Mouse (Mus musculus) heart, embryonic 13.5 days (tissue): ENCODE measurements around the gene Nptxr. TPM values are rescaled to one million over a fixed set of nuclear protein-coding genes. Genes with fewer than 3 reads are reported as not detected.
A peak's percentile ranks its signal among the peaks of the same experiment; 100 is the strongest.

Experiments used
- ATAC-seq: fragments of 200-750 bp; cut with Nextera tagmentation; 2 replicates; pipeline ENCODE4 v1.8.0; 2017; ENCODE audit warnings: moderate TSS enrichment; ENCODE audit not compliant: insufficient number of reproducible peaks, low FRiP score, low TSS enrichment; ENCODE audit errors: extremely low read depth
- H3K27ac ChIP-seq: fragments of 300-500 bp; sonication (generic); replicated peaks from 2 replicates; pipeline ENCODE4 v1.5.1; 2015; ENCODE audit warnings: moderate library complexity, mild to moderate bottlenecking, inconsistent platforms
- H3K27me3 ChIP-seq: fragments of 300-500 bp; sonication (generic); replicated peaks from 2 replicates; pipeline ENCODE4 v1.6.1; 2015; ENCODE audit warnings: mild to moderate bottlenecking, inconsistent platforms
- H3K36me3 ChIP-seq: fragments of 300-500 bp; sonication (generic); 2 replicates; pipeline ENCODE4 v1.6.1; 2015; ENCODE audit warnings: mild to moderate bottlenecking, inconsistent platforms
- H3K4me1 ChIP-seq: fragments of 300-500 bp; sonication (generic); 2 replicates; pipeline ENCODE4 v1.6.1; 2015; ENCODE audit warnings: inconsistent platforms
- H3K4me2 ChIP-seq: fragments of 300-500 bp; sonication (generic); 2 replicates; pipeline ENCODE4 v1.6.1; 2015; ENCODE audit warnings: inconsistent platforms, mild to moderate bottlenecking, moderate library complexity
- H3K4me3 ChIP-seq: fragments of 300-500 bp; sonication (generic); 2 replicates; pipeline ENCODE4 v1.5.1; 2015; ENCODE audit warnings: moderate library complexity, mild to moderate bottlenecking, inconsistent platforms
- H3K9ac ChIP-seq: fragments of 300-500 bp; sonication (generic); 2 replicates; pipeline ENCODE4 v1.6.1; 2015; ENCODE audit warnings: inconsistent platforms, mild to moderate bottlenecking, moderate library complexity
- H3K9me3 ChIP-seq: fragments of 300-500 bp; sonication (generic); 2 replicates; pipeline ENCODE4 v1.6.1; 2016; ENCODE audit warnings: inconsistent platforms
- WGBS: fragments of 180-500 bp; shearing (Covaris S2); methylation state at CpG from one replicate; pipeline ENCODE4 v1.1.7; 2015; ENCODE audit warnings: mixed read lengths; 5-methylcytosine and 5-hydroxymethylcytosine counted together
- polyA plus RNA-seq: library from polyadenylated mRNA; unstranded; fragments of >200 nt; fragmentation: Nextera tagmentation; extraction: Ambion mirVana; gene quantifications from 2 replicates; pipeline ENCODE4 v1.2.1, GENCODE M21; 2015

Nptxr gene
- 1.6 and 1.7 TPM in 2 replicates for polyA plus RNA-seq

GRCm38 (mm10) chr15:79804352-79805071, at the start of gene Nptxr:
Gene Nptxr (minus strand): TSS chr15:79804766.
- Histone ChIP-seq H3K4me3 (peak within 1 kb of the TSS; percentile 69), H3K9ac (peak within 1 kb of the TSS; percentile 81), H3K27me3 (peaks cover 99% of the 10 kb centered on the region), H3K4me1 (peaks cover 15% of the 10 kb centered on the region), H3K9me3 (no peaks in the 10 kb centered on the region), H3K4me2 (peak within 1 kb of the TSS; percentile 90), H3K27ac (no peak within 1 kb of the TSS), H3K36me3 (no peaks in the 10 kb centered on the region)
- WGBS = under 1% methylated on average over 64 of the region's 91 CpGs
- ATAC-seq = peak; percentile 40; the same call in 1 of the 2 replicates

GRCm38 (mm10) chr15:79850143-79850542, 45.6 kb upstream of the Nptxr start:
- H3K27me3 ChIP-seq = no peaks in the 10 kb centered on the region
- H3K27ac ChIP-seq = no peak overlapping the region
- no peak for ATAC-seq
- H3K4me2 ChIP-seq = no peak overlapping the region
- H3K36me3 ChIP-seq = no peaks in the 10 kb centered on the region
- no peak overlapping the region for H3K9ac ChIP-seq
- H3K4me1 ChIP-seq = peaks cover 12% of the 10 kb centered on the region
- WGBS = 88% methylated on average over 2 of the region's 2 CpGs
- H3K4me3 ChIP-seq = no peak overlapping the region
- H3K9me3 ChIP-seq = peaks cover 5% of the 10 kb centered on the region; the same call in 1 of the 2 replicates

- H3K27me3 ChIP-seq = no peaks in the 10 kb centered on the region
- H3K4me2 ChIP-seq = no peak overlapping the region
- peak overlapping the region; percentile 8; the same call in 1 of the 2 replicates for H3K27ac ChIP-seq
- peaks cover 12% of the 10 kb centered on the region for H3K4me1 ChIP-seq
- ATAC-seq = no peak
- no peaks in the 10 kb centered on the region for H3K36me3 ChIP-seq
- H3K4me3 ChIP-seq = no peak overlapping the region
- 0 out of 2 replicates have a peak overlapping the region, but pooled peaks have one; percentile 25 for H3K9ac ChIP-seq
- 17% methylated on average over 5 of the region's 5 CpGs for WGBS
- H3K9me3 ChIP-seq = peaks cover 5% of the 10 kb centered on the region; the same call in 1 of the 2 replicates
Measured at GRCm38 (mm10) chr15:79847100-79847499, 42.5 kb upstream of the Nptxr start.

- no peak overlapping the region for H3K4me3 ChIP-seq
- no peak for ATAC-seq
- 63% methylated on average over 4 of the region's 4 CpGs for WGBS
- H3K27me3 ChIP-seq = no peaks in the 10 kb centered on the region
- H3K27ac ChIP-seq = no peak overlapping the region
- no peak overlapping the region for H3K9ac ChIP-seq
- H3K9me3 ChIP-seq = peaks cover 5% of the 10 kb centered on the region; the same call in 1 of the 2 replicates
- no peak overlapping the region for H3K4me2 ChIP-seq
- H3K36me3 ChIP-seq = no peaks in the 10 kb centered on the region
- peaks cover 12% of the 10 kb centered on the region for H3K4me1 ChIP-seq
Measured at GRCm38 (mm10) chr15:79845986-79846385, 41.4 kb upstream of the Nptxr start.

- no peak overlapping the region for H3K4me2 ChIP-seq
- no peak for ATAC-seq
- WGBS = 86% methylated on average over 3 of the region's 3 CpGs
- H3K27ac ChIP-seq = no peak overlapping the region
- no peaks in the 10 kb centered on the region for H3K9me3 ChIP-seq
- peaks cover 11% of the 10 kb centered on the region for H3K4me1 ChIP-seq
- H3K36me3 ChIP-seq = no peaks in the 10 kb centered on the region
- peaks cover 8% of the 10 kb centered on the region for H3K27me3 ChIP-seq
- no peak overlapping the region for H3K9ac ChIP-seq
- no peak overlapping the region for H3K4me3 ChIP-seq
Measured at GRCm38 (mm10) chr15:79842985-79843384, 38.4 kb upstream of the Nptxr start.

GRCm38 (mm10) chr15:79840281-79840680, 35.7 kb upstream of the Nptxr start:
- Histone ChIP-seq H3K4me2 (no peak overlapping the region), H3K27ac (no peak overlapping the region), H3K27me3 (peaks cover 8% of the 10 kb centered on the region), H3K9me3 (no peaks in the 10 kb centered on the region), H3K4me3 (no peak overlapping the region), H3K9ac (no peak overlapping the region), H3K4me1 (peaks cover under 1% of the 10 kb centered on the region; the same call in 1 of the 2 replicates), H3K36me3 (no peaks in the 10 kb centered on the region)
- no peak for ATAC-seq
- WGBS = 46% methylated on average over 2 of the region's 2 CpGs

- no peak for ATAC-seq
- peaks cover 37% of the 10 kb centered on the region for H3K4me1 ChIP-seq
- peak overlapping the region; percentile 90 for H3K4me3 ChIP-seq
- peaks cover under 1% of the 10 kb centered on the region; the same call in 1 of the 2 replicates for H3K27me3 ChIP-seq
- H3K9ac ChIP-seq = peak overlapping the region; percentile 74
- peak overlapping the region; percentile 91 for H3K4me2 ChIP-seq
- WGBS = 61% methylated on average over 9 of the region's 9 CpGs
- H3K36me3 ChIP-seq = peaks cover 16% of the 10 kb centered on the region
- H3K9me3 ChIP-seq = no peaks in the 10 kb centered on the region
- peak overlapping the region; percentile 97 for H3K27ac ChIP-seq
Measured at GRCm38 (mm10) chr15:79834881-79835260, 30.3 kb upstream of the Nptxr start.

- peak within 1 kb of the TSS; percentile 97 for H3K27ac ChIP-seq
- no peaks in the 10 kb centered on the region for H3K9me3 ChIP-seq
- peaks cover 42% of the 10 kb centered on the region for H3K4me1 ChIP-seq
- H3K36me3 ChIP-seq = peaks cover 16% of the 10 kb centered on the region
- H3K4me2 ChIP-seq = peak within 1 kb of the TSS; percentile 91
- WGBS = 1% methylated on average over 58 of the region's 58 CpGs
- H3K4me3 ChIP-seq = peak within 1 kb of the TSS; percentile 90
- peak within 1 kb of the TSS; percentile 97 for H3K9ac ChIP-seq
- no peaks in the 10 kb centered on the region; the same call in 1 of the 2 replicates for H3K27me3 ChIP-seq
- peak; percentile 78 for ATAC-seq
Measured at GRCm38 (mm10) chr15:79834130-79834880, 29.7 kb upstream of the Nptxr start, which contains the start of the genes Npcd and Cbx6. Gene Npcd (minus strand): TSS chr15:79834237. Gene Cbx6 (minus strand): TSS chr15:79834688.

- Histone ChIP-seq H3K4me3 (peak overlapping the region; percentile 90), H3K9ac (peak overlapping the region; percentile 97), H3K36me3 (peaks cover 23% of the 10 kb centered on the region), H3K4me1 (peaks cover 51% of the 10 kb centered on the region), H3K4me2 (peak overlapping the region; percentile 91), H3K27me3 (no peaks in the 10 kb centered on the region; the same call in 1 of the 2 replicates), H3K27ac (peak overlapping the region; percentile 97), H3K9me3 (no peaks in the 10 kb centered on the region)
- ATAC-seq = peak; percentile 37; the same call in 1 of the 2 replicates
- under 1% methylated on average over 41 of the region's 41 CpGs for WGBS
Measured at GRCm38 (mm10) chr15:79833251-79834050, 28.9 kb upstream of the Nptxr start.

- Histone ChIP-seq H3K4me3 (peak overlapping the region; percentile 90), H3K4me2 (peak overlapping the region; percentile 91), H3K9me3 (no peaks in the 10 kb centered on the region), H3K27ac (peak overlapping the region; percentile 97), H3K4me1 (peaks cover 63% of the 10 kb centered on the region), H3K27me3 (no peaks in the 10 kb centered on the region), H3K36me3 (peaks cover 35% of the 10 kb centered on the region), H3K9ac (peak overlapping the region; percentile 97)
- WGBS = 28% methylated on average over 18 of the region's 18 CpGs
- ATAC-seq = no peak
Measured at GRCm38 (mm10) chr15:79832064-79832900, 27.7 kb upstream of the Nptxr start.
